Mouse (Mus musculus): ENCODE measurements around the gene Isoc2a. TPM values are rescaled to one million over a fixed set of nuclear protein-coding genes. Genes with fewer than 3 reads are reported as not detected.
A peak's percentile ranks its signal among the peaks of the same experiment; 100 is the strongest.

The Isoc2a gene
- polyA plus RNA-seq, 1 experiment from 2014 or later: 1.4 TPM

GRCm38 (mm10) chr7:4921824-4922482, 45.0 kb downstream of the Isoc2a start, which contains the start of gene Nat14:
Gene Nat14 (plus strand): TSS chr7:4922028.
- peaks cover 38% of the 10 kb centered on the region for H3K36me3 ChIP-seq (ENCODE audit: insufficient read depth, low read length)
- H3K27ac ChIP-seq (ENCODE audit: low read length): peak within 1 kb of the TSS; percentile 76
- H3K4me2 ChIP-seq (replicated peaks; ENCODE audit: low read depth, low read length): peak within 1 kb of the TSS; percentile 78
- 26% methylated on average over 8 of the region's 8 CpGs for WGBS
- H3K9ac ChIP-seq (replicated peaks; ENCODE audit: low read length): peak within 1 kb of the TSS; percentile 70
- ATAC-seq (ENCODE audit: low FRiP score, low TSS enrichment): no peak
- peak within 1 kb of the TSS; percentile 43 for H3K4me3 ChIP-seq (ENCODE audit: low read length)
- peaks cover 48% of the 10 kb centered on the region for H3K4me1 ChIP-seq (ENCODE audit: insufficient read depth, low read length)
- no peaks in the 10 kb centered on the region for H3K27me3 ChIP-seq (ENCODE audit: insufficient read depth, low read length)
- H3K9me3 ChIP-seq (ENCODE audit: low read length): no peaks in the 10 kb centered on the region

- Histone ChIP-seq H3K27ac (ENCODE audit: low read length) (peak overlapping the region; percentile 76), H3K27me3 (ENCODE audit: insufficient read depth, low read length) (no peaks in the 10 kb centered on the region), H3K9ac (replicated peaks; ENCODE audit: low read length) (peak overlapping the region; percentile 70), H3K4me3 (ENCODE audit: low read length) (peak overlapping the region; percentile 43), H3K9me3 (ENCODE audit: low read length) (no peaks in the 10 kb centered on the region), H3K4me1 (ENCODE audit: insufficient read depth, low read length) (peaks cover 50% of the 10 kb centered on the region), H3K36me3 (ENCODE audit: insufficient read depth, low read length) (peaks cover 35% of the 10 kb centered on the region), H3K4me2 (replicated peaks; ENCODE audit: low read depth, low read length) (peak overlapping the region; percentile 78)
- peak; percentile 49 for ATAC-seq (ENCODE audit: low FRiP score, low TSS enrichment)
- under 1% methylated on average over 14 of the region's 14 CpGs for WGBS
Measured at GRCm38 (mm10) chr7:4922508-4922907, 45.6 kb downstream of the Isoc2a start.

- ATAC-seq (ENCODE audit: low FRiP score, low TSS enrichment): 0 out of 2 replicates have a peak, but pooled peaks have one; percentile 1
- H3K36me3 ChIP-seq (ENCODE audit: insufficient read depth, low read length): peaks cover 30% of the 10 kb centered on the region
- H3K9me3 ChIP-seq (ENCODE audit: low read length): no peaks in the 10 kb centered on the region
- WGBS: 1% methylated on average over 14 of the region's 14 CpGs
- no peaks in the 10 kb centered on the region for H3K27me3 ChIP-seq (ENCODE audit: insufficient read depth, low read length)
- peak overlapping the region; percentile 78 for H3K4me2 ChIP-seq (replicated peaks; ENCODE audit: low read depth, low read length)
- H3K4me3 ChIP-seq (ENCODE audit: low read length): peak overlapping the region; percentile 43
- H3K9ac ChIP-seq (replicated peaks; ENCODE audit: low read length): peak overlapping the region; percentile 70
- H3K27ac ChIP-seq (ENCODE audit: low read length): peak overlapping the region; percentile 81
- peaks cover 50% of the 10 kb centered on the region for H3K4me1 ChIP-seq (ENCODE audit: insufficient read depth, low read length)
Measured at GRCm38 (mm10) chr7:4922931-4923565, 46.1 kb downstream of the Isoc2a start.

GRCm38 (mm10) chr7:4923586-4924364, 46.8 kb downstream of the Isoc2a start:
- peak; percentile 1; the same call in 1 of the 2 replicates for ATAC-seq (ENCODE audit: low FRiP score, low TSS enrichment)
- Histone ChIP-seq H3K27ac (ENCODE audit: low read length) (peak overlapping the region; percentile 81), H3K4me1 (ENCODE audit: insufficient read depth, low read length) (peaks cover 54% of the 10 kb centered on the region), H3K4me2 (replicated peaks; ENCODE audit: low read depth, low read length) (peak overlapping the region; percentile 78), H3K27me3 (ENCODE audit: insufficient read depth, low read length) (no peaks in the 10 kb centered on the region), H3K9ac (replicated peaks; ENCODE audit: low read length) (peak overlapping the region; percentile 70), H3K9me3 (ENCODE audit: low read length) (no peaks in the 10 kb centered on the region), H3K4me3 (ENCODE audit: low read length) (peak overlapping the region; percentile 43), H3K36me3 (ENCODE audit: insufficient read depth, low read length) (peaks cover 22% of the 10 kb centered on the region)
- 3% methylated on average over 37 of the region's 37 CpGs for WGBS

- ATAC-seq (ENCODE audit: low FRiP score, low TSS enrichment): no peak
- Histone ChIP-seq H3K36me3 (ENCODE audit: insufficient read depth, low read length) (peaks cover 15% of the 10 kb centered on the region), H3K4me1 (ENCODE audit: insufficient read depth, low read length) (peaks cover 54% of the 10 kb centered on the region), H3K4me3 (ENCODE audit: low read length) (peak overlapping the region; percentile 43), H3K4me2 (replicated peaks; ENCODE audit: low read depth, low read length) (peak overlapping the region; percentile 78), H3K9ac (replicated peaks; ENCODE audit: low read length) (peak overlapping the region; percentile 70), H3K9me3 (ENCODE audit: low read length) (no peaks in the 10 kb centered on the region), H3K27ac (ENCODE audit: low read length) (peak overlapping the region; percentile 81), H3K27me3 (ENCODE audit: insufficient read depth, low read length) (no peaks in the 10 kb centered on the region)
- WGBS: 0% methylated on average over 4 of the region's 4 CpGs
Measured at GRCm38 (mm10) chr7:4924483-4924882, 47.5 kb downstream of the Isoc2a start.

GRCm38 (mm10) chr7:4924891-4925301, 47.9 kb downstream of the Isoc2a start:
- Histone ChIP-seq H3K27me3 (ENCODE audit: insufficient read depth, low read length) (no peaks in the 10 kb centered on the region), H3K4me2 (replicated peaks; ENCODE audit: low read depth, low read length) (peak overlapping the region; percentile 78), H3K36me3 (ENCODE audit: insufficient read depth, low read length) (peaks cover 11% of the 10 kb centered on the region), H3K9ac (replicated peaks; ENCODE audit: low read length) (peak overlapping the region; percentile 70; the same call in 1 of the 2 replicates), H3K4me1 (ENCODE audit: insufficient read depth, low read length) (peaks cover 54% of the 10 kb centered on the region), H3K9me3 (ENCODE audit: low read length) (no peaks in the 10 kb centered on the region), H3K27ac (ENCODE audit: low read length) (peak overlapping the region; percentile 81), H3K4me3 (ENCODE audit: low read length) (no peak overlapping the region)
- peak; percentile 33; the same call in 1 of the 2 replicates for ATAC-seq (ENCODE audit: low FRiP score, low TSS enrichment)
- 10% methylated on average over 3 of the region's 4 CpGs for WGBS

GRCm38 (mm10) chr7:4925441-4926381, 48.8 kb downstream of the Isoc2a start, which contains the start of gene Ssc5d:
Gene Ssc5d (plus strand): TSS chr7:4925785.
- 9% methylated on average over 6 of the region's 6 CpGs for WGBS
- H3K4me3 ChIP-seq (ENCODE audit: low read length): no peak within 1 kb of the TSS
- H3K4me1 ChIP-seq (ENCODE audit: insufficient read depth, low read length): peaks cover 52% of the 10 kb centered on the region
- peaks cover 3% of the 10 kb centered on the region for H3K36me3 ChIP-seq (ENCODE audit: insufficient read depth, low read length)
- H3K27me3 ChIP-seq (ENCODE audit: insufficient read depth, low read length): no peaks in the 10 kb centered on the region
- no peaks in the 10 kb centered on the region for H3K9me3 ChIP-seq (ENCODE audit: low read length)
- H3K27ac ChIP-seq (ENCODE audit: low read length): peak within 1 kb of the TSS; percentile 81
- peak; percentile 52 for ATAC-seq (ENCODE audit: low FRiP score, low TSS enrichment)
- H3K9ac ChIP-seq (replicated peaks; ENCODE audit: low read length): peak within 1 kb of the TSS; percentile 70
- peak within 1 kb of the TSS; percentile 78 for H3K4me2 ChIP-seq (replicated peaks; ENCODE audit: low read depth, low read length)

GRCm38 (mm10) chr7:4926849-4927248, 49.9 kb downstream of the Isoc2a start:
- Histone ChIP-seq H3K27me3 (ENCODE audit: insufficient read depth, low read length) (no peaks in the 10 kb centered on the region), H3K9ac (replicated peaks; ENCODE audit: low read length) (no peak overlapping the region; the same call in 1 of the 2 replicates), H3K4me2 (replicated peaks; ENCODE audit: low read depth, low read length) (no peak overlapping the region), H3K27ac (ENCODE audit: low read length) (no peak overlapping the region), H3K36me3 (ENCODE audit: insufficient read depth, low read length) (no peaks in the 10 kb centered on the region), H3K4me1 (ENCODE audit: insufficient read depth, low read length) (peaks cover 50% of the 10 kb centered on the region), H3K9me3 (ENCODE audit: low read length) (no peaks in the 10 kb centered on the region), H3K4me3 (ENCODE audit: low read length) (no peak overlapping the region)
- ATAC-seq (ENCODE audit: low FRiP score, low TSS enrichment): no peak
- WGBS: 70% methylated on average over 16 of the region's 16 CpGs

- Histone ChIP-seq H3K4me1 (ENCODE audit: insufficient read depth, low read length) (peaks cover 44% of the 10 kb centered on the region), H3K9me3 (ENCODE audit: low read length) (no peaks in the 10 kb centered on the region), H3K27ac (ENCODE audit: low read length) (no peak overlapping the region), H3K9ac (replicated peaks; ENCODE audit: low read length) (no peak overlapping the region), H3K36me3 (ENCODE audit: insufficient read depth, low read length) (no peaks in the 10 kb centered on the region), H3K4me3 (ENCODE audit: low read length) (no peak overlapping the region), H3K27me3 (ENCODE audit: insufficient read depth, low read length) (no peaks in the 10 kb centered on the region), H3K4me2 (replicated peaks; ENCODE audit: low read depth, low read length) (no peak overlapping the region)
- ATAC-seq (ENCODE audit: low FRiP score, low TSS enrichment): no peak
- 52% methylated on average over 8 of the region's 8 CpGs for WGBS
Measured at GRCm38 (mm10) chr7:4927711-4928110, 50.8 kb downstream of the Isoc2a start.
